Mouse (Mus musculus) fat pad, adult 2 months (tissue): ENCODE data around the gene Ino80e.

Experiments used
- DNase-seq: peaks from one replicate; pipeline ENCODE4 v3.0.0-alpha.2; 2011; ENCODE audit warnings: low read depth, low spot score; ENCODE audit errors: extremely low read depth

Ino80e gene

GRCm38 (mm10) chr7:126856741-126857420 lies 5.3 kb downstream of the Ino80e start:
- no peak for DNase-seq

DNA sequence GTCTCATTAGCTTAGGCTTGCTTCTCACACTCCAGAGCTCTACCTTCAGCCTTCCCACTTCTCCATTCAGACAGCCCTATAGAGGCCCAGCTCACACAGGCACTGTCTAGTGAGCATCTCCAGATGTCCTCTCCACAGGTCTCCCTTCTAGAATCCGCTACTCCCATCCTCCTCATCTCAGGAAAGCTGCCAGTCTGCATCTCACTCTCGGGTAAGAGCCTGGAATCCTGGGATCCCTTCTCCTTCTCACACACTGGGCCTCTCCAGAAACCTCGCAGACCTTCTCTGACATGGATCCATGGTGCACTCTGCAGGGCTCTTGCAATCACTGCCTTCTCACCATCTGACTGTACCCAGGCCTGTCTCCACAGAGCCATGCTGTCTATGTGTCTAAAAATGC lies 6.5 kb downstream of the Ino80e start:
- DNase-seq, result no peak

GRCm38 (mm10) chr7:126853454-126853853 lies 8.7 kb downstream of the Ino80e start:
- no peak for DNase-seq

GRCm38 (mm10) chr7:126851192-126851591 lies 11.0 kb downstream of the Ino80e start:
- DNase-seq, result no peak

GRCm38 (mm10) chr7:126850161-126850560 lies 12.0 kb downstream of the Ino80e start:
- DNase-seq, result no peak

GRCm38 (mm10) chr7:126848794-126849193 lies 13.4 kb downstream of the Ino80e start:
- DNase-seq, result no peak

DNA sequence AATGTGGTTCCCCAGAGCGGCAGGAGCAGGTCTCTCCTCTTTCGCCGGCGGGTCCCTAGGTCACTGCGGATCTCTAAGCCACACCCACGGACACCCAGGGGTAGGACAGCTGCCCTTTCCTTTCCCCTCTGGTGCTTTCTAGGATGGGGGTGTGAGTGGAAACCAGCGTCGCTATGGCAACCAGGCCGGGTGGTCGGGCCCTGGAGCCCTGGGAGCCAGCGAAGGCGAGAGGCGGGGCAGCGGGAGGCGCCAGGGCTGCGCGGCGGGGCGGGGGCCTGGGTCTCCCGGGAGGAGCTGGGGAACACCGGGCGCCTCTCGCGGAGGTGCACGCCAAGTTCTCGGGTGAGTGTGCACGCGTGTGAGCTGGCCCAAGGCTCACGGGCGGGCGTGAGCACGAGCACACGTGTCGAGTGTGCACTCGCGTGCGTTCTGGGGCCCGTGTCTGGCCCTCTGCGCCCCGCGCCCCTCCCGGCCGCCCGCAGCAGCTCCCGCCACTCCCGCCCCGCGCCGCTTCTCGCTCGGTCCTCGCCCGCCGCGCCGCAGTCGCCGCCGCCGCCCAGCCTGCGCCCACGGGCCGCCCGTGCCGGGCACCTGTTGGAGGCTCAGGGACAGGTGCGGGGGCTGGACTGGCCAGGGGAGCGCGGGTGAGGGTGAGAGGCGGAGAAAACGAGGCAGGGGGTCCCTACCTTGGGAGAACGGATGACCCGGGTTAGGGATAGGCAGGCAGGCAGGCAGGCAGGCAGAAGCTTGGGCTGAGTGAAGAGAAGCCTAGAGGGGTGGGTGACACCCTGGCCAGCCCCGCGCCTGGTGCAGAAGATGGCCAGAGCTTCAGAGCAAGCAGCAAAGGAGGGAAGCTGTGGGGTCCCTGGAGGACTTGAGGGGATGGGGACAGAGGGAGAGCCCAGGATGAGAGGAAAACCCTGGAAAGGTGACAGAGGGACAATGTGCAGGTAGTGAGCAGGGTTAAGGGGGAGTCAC lies 14.5 kb downstream of the Ino80e start:
- no peak for DNase-seq

GRCm38 (mm10) chr7:126847116-126847420 lies 15.1 kb downstream of the Ino80e start, which contains the start of gene Doc2a:
Doc2a (plus strand) TSS chr7:126847416.
- DNase-seq, result no peak

- DNase-seq, result no peak
Measured at GRCm38 (mm10) chr7:126845516-126845915, 16.7 kb downstream of the Ino80e start.

GRCm38 (mm10) chr7:126843276-126843675 lies 18.9 kb downstream of the Ino80e start:
- DNase-seq, result no peak

GRCm38 (mm10) chr7:126833294-126833693 lies 28.9 kb downstream of the Ino80e start:
- no peak for DNase-seq

DNA sequence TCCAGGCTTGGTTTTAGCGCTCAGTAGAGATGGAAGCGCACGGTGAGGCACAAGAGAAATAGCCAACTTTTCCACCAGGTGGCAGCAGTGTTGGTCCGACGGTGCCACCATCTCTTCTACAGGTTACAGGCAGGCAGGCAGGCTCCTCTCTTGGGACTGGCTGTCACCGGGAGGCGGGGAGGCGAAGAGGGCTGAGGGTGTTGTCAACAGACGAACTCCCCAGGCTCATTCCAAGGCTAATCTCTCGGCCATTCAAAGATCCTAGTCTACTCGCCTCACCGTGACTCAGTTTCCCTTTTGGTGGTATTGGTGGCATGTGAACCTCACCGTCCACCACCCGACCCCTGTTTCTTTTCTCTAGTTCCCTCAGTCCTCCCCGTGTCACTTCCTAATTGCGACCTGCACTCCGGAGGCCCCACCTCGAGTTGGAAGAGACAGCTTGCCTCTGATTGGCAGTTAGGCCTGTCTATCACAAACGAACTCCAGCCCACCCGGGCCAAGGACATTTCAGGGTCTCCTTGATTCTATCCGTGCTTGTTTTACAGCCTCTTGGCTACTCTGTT lies 30.1 kb downstream of the Ino80e start:
- DNase-seq, result no peak

GRCm38 (mm10) chr7:126831539-126831938 lies 30.6 kb downstream of the Ino80e start, which contains the start of gene 4930451I11Rik:
4930451I11Rik (minus strand) TSS chr7:126831639.
- no peak for DNase-seq

- no peak for DNase-seq
Measured at GRCm38 (mm10) chr7:126825952-126826351, 36.2 kb downstream of the Ino80e start.

DNA sequence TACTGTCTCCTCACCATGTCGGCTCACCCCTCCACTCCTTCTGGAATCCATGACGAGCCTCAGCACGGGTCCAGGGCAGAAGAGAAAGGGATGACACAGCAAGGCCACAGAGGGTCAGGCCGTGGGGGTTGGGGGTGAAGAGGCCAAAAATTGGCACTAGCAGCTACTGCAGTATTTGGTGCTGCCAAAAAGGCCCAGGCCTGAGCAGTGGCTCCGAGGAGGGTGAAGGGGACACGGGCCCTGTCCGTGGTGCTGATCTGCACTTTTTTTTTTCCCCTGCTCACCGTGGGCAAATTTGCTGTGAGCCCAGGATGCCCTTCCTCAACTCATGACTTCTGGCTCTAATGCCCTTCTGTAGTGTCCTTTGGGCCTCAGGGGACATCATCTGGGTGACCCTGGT lies 36.8 kb downstream of the Ino80e start:
- no peak for DNase-seq

GRCm38 (mm10) chr7:126823940-126824339 lies 38.2 kb downstream of the Ino80e start:
- DNase-seq, result no peak

DNA sequence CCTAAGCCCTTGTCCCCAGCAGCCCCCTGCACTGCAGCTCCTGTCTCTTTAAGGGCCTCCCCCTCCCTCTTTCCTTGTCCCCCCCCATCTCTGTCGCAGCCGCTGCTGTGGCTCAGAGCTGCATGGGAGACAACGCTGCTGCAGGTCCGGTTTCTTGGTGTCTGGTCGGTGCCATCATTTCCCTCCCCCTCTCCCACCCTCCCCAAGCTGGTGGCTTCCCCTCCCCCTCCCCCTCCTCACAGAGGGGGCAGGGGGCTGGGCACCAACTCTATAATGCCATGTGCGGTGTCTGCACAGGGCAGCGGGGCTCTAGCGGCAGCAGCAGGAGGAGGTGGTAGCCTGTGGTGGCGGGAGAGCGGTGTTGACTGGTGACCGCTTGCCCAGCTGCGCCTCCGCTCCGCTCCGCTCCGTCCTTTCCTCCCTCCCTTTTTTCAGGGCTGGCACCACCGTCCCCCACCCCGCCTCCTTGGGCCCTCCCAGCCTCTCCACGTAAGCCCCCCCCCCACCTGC lies 38.9 kb downstream of the Ino80e start:
- DNase-seq, result no peak

DNA sequence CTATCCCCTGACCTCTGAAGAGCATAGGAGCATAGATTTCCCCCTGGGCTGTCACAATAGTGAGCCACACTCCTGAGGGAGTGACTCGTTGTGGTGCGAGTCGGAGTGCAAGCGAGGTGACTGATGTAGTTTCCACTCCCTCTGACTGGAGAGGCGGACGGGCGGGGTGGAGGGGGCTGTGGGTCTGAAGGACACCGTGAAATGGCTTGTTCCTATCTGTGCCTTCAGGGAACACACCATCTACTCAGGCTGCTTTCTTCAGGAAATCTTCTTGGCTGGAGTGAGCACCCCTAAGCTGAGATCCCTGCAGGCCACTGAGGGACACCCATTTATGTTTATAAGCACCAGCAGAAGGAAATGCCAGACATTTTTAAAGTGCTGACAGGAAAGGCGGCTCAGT lies 39.4 kb downstream of the Ino80e start:
- no peak for DNase-seq

DNA sequence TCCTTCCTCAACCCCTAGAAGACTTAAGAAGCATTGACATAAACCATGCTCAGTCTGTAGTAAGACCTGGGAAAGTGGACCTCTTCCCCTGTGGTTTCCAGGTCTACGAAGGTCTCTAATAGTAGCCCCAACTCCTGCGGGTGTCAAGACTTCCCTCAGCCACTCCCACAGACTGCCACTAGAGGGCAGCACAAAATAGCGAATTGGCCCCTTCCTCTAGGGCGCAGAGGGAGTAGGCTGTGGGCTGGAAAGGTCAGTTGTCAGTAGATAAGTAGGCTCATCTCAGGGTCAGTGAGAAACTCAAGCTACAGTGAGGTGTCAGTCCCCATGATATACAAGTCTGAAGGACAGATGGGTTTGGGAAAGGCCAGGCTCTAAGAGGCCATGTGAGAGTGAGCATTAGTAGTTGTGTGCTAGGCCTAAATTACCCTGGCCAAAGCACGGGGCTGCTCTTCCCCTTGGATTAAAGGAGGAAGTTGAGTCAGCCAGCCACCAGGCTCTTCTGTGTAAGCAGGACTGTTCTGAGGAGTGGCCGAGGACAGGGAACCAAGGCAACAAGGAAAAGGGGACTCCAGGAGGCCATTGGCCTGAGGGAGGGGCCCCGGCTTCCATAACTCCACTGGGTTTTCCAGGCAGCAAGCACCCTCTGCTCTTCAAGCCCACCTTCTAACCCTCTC lies 40.2 kb downstream of the Ino80e start:
- DNase-seq, result no peak

GRCm38 (mm10) chr7:126818818-126819217 lies 43.4 kb downstream of the Ino80e start:
- DNase-seq, result no peak

GRCm38 (mm10) chr7:126817595-126817994 lies 44.6 kb downstream of the Ino80e start:
- DNase-seq, result no peak
